Mouse (Mus musculus) naive thymus-derived CD4-positive, alpha-beta T cell, adult 2 months (primary cell): ENCODE measurements at regions not wholly inside any gene's neighbourhood (a gene's known extent, or its start where the extent isn't known, plus 50 kb on each side); places are given as distances from the start of the nearest gene placed in this dataset.

ENCODE experiments used
- DNase-seq: peaks from one replicate; pipeline ENCODE4 v3.0.0-alpha.2; 2011; ENCODE audit warnings: low read depth

- DNase-seq: no peak
These were observed 218.8 kb upstream of the Tbc1d5 start for GRCm38 (mm10) chr17:51397973-51398372.

GRCm38 (mm10) chr17:51393771-51394221, 214.6 kb upstream of the Tbc1d5 start:
- no peak for DNase-seq

DNA sequence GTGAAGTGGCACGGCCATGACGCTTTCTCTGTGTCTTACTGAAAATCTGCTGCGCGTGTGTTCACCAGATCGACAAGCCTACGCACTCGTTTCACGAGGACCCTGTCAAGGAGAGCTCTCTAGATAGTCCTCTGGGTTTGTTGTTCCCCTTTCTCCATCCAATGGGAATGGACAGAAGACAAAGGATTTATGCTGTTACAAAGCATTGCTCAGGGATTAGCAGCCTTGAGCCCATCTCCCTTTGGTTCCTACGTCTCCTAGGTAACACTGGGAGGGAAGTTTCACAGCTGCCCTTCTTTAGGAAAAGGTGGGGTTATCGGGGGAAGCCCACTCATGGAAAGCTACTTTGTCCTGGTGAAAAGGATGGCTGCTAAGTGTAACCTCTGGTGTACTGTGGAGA, 212.7 kb upstream of the Tbc1d5 start:
- DNase-seq: no peak

DNA sequence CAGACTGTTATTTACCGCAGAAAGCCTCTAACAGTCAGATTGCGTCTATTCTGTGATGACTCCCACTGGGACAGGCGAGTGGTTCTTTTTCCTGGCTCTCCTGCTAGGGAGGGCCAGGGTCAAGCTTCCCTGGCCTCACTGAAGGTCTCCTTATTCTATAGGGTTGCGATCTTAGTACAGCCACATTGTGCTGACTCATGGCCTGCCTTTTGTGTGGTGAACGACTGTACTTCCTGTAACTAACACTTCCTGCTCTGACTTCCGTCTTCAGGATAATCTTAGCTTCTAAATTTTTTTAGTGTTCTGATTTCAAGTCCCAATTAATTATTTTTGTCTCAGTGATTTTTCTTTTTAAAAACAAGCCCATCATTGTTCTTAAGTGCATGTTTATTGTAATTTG, 203.4 kb upstream of the Tbc1d5 start:
- DNase-seq: peak; percentile 55

GRCm38 (mm10) chr17:51371937-51372479, 192.9 kb upstream of the Tbc1d5 start:
- no peak for DNase-seq

- no peak for DNase-seq
These were observed 191.8 kb upstream of the Tbc1d5 start for GRCm38 (mm10) chr17:51370990-51371389.

DNA sequence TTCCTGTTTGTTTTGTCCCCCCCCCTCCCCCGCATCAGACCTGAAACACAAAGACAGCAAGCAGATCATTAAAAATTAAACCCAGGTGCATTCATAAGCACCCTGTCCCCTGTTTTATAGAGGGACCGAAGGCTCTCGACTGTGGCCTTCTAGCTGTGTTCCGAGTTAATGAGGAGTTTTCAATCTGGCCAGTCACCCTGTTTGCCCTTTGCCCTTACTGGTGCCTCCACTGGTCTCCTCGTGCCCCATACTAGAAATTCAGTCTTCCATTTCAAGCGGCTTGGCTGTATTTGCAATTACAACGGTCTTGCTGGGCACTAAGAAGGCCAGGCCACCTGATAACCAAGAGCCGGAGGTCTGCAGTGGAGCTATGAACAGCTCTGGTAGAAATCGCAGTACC, 190.9 kb upstream of the Tbc1d5 start:
- DNase-seq: no peak

DNA sequence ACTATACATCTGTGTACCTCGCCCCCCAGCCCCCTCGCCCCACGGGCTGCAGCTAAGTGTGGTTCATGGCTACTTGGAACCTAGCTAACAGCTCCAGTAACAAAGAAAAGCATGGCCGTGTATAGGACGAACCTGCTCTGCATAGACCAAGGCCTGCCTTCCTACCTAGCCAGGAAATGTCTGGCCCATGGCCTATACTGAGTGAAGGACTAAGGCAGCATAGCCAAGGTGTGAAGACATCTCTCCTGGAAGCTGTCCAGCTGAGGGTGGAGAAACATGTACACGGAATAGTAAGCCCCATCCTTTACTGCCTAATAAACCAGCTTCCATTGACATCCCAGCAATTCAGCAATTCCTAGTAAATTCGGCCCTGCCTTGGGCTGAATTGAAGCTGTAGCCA, 183.6 kb upstream of the Tbc1d5 start:
- DNase-seq: no peak

DNA sequence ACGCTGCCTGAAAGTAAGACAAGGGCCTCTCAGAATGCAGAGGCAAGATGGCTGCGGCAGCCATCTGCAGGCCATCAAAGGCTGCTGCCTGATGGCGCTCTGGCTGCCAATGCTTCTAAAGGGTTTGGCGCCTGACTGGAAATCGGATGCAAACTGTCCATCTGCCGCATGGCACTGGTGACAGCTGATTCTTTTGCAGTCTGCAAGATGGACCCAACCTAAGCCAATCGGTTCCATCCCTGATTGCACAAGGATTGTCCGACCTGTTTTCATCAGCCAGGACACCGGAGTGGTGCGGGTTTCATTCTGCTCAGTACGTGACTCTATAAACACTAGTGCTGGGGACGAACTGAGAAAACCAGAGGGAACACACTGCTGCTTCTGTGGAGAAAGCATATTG, 183.1 kb upstream of the Tbc1d5 start:
- no peak for DNase-seq

DNA sequence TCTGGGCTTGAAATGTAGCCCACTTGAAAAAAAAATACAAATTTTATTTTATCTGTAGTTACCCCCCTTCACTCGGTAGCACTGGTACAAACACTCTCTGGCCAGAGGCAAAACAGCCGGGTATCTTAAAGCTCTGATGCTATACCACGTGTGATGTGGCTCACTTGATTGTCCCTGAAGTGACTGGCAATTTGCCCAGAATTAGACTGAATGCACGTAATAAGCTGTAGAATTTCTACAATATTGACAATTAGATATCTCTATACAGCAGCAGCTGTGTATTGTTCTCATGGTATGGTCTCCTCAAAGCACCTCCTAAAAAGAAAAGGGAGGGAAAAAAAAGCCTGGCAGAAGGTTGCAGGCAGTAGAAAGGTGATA, 179.2 kb upstream of the Tbc1d5 start:
- DNase-seq: no peak

GRCm38 (mm10) chr17:51357690-51358361, 178.7 kb upstream of the Tbc1d5 start:
- DNase-seq: no peak

DNA sequence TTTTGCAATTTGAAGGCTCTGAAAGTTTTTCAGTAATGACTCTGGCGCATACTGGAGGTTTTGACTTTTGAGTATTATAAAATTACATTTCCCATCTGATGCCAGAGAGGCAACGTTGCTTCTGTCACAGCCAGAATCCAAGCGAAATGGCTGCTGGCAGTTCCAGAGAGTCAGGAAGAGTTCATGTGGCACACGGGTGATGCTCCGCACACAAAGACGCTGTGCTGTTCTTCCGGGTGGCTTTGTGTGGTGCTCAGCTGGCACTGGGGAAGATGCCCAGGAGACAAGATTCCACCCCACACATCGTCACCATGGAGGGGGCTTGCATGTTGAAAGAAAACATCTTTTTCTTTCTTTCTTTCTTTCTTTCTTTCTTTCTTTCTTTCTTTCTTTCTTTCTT, 177.3 kb upstream of the Tbc1d5 start:
- no peak for DNase-seq

GRCm38 (mm10) chr17:51321868-51322267, 142.7 kb upstream of the Tbc1d5 start:
- DNase-seq: no peak

DNA sequence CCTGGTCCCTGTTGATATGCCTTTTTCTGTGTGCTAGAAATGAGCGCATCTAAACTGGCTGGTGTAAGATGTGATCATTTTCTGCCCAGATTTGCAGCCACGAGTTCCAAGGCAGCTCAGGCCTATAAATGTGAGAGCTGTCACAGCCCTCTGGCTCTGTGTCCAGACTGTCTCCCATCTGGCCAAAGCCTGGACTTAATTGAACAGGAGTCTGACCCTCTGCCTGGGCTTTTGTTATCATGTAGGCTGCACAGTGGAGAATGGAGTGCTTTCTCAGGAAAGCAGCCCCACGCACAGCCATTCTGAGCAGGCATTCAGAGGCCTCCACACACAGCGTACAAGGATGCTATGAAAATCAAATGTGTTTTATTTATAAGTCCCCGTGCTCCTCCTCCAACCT, 141.9 kb upstream of the Tbc1d5 start:
- no peak for DNase-seq

DNA sequence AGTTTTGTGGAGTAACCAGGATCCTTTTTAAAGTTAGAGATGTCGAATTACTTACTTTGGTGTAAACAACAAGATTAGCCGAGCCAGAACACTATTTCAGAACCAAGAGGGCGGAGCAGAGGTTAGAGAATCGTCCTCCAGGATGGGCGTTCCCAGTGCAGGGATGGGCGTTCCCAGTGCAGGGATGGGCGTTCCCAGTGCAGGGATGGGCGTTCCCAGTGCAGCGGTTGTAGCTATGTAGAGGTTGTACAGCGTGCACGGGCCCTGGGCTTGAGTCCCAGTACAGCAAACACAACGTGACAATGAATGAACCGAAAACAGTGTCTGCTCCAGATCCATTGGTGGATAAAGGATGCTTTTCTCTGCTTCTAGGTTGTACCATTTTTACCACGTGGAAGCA, 125.8 kb upstream of the Tbc1d5 start:
- DNase-seq: no peak

GRCm38 (mm10) chr17:51290741-51291140, 111.6 kb upstream of the Tbc1d5 start:
- no peak for DNase-seq

DNA sequence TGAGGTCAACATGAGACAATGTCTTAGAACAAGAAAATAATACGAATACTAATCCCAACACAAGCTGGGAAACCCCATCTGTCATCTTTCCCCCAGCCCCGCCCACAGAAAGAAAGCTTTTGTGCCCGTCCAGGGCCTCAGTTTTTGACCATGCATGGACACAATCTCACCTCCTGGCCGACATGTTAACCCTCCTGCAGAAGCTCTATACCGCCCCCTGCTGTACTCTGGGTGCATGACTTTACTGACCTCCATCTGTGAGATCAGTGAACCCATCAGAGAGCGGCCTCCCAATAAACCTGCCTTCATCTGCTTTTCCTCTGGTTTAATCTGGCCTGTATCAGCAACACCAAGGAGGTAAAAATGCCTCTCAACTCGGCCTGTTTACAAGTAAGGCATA, 109.6 kb upstream of the Tbc1d5 start:
- DNase-seq: peak; percentile 75

GRCm38 (mm10) chr17:51287878-51288277, 108.7 kb upstream of the Tbc1d5 start:
- DNase-seq: no peak

DNA sequence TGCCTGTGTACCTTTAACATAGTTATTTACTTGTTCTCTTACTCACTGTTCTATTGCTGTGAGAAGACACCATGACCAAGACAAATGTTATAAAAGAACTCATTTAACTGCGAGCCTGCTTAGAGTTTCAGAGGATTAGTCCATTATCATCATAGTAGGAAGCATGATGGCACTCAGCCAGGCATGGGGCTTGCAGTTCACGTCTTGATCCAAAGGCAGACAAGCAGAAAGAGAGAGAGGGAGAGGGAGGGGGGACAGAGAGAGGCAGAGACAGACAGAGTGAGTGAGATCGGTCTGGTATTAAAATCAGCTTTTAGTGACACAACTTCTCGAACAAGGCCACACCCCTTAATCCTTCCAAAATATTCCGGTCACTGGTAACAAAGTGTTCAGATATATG, 106.2 kb upstream of the Tbc1d5 start:
- no peak for DNase-seq

DNA sequence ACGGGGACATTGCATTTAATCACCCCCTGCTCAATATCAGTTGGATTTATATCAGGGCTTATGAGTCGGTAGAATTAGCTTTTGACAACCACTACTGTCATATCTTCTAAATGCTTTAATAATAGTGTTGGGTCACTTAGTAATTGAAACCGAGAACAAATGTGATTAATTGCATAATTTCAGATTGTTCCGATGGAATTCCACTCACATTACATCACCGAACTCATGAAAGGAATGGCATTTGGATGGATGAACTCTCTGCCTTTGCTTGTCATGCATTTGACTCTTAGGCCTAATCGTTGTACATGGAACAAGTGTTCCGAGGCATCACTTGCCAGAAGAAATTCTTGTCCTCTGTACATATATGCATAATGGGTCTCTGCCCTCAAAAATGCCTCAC, 99.6 kb upstream of the Tbc1d5 start:
- DNase-seq: no peak

GRCm38 (mm10) chr17:51278094-51278493, 98.9 kb upstream of the Tbc1d5 start:
- DNase-seq: no peak

DNA sequence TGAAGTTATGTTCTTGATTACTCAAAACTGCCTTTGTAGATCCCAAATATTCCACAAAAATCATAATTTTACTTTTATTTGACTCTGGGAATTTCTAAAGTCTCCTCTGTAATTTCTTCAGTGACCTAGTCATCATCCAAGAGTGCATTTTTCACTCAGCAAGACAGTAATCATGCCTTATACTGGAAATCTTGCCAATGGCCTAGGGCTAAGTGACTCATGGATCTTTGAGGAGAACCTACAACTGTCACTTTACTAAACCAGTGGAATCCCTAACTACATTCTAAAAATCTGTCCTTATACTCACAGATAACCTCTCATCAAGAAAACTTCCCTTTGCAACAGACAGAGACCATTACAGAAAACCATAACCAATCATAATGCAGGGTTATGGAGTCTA, 98.0 kb upstream of the Tbc1d5 start:
- DNase-seq: no peak

GRCm38 (mm10) chr17:51272025-51272424, 92.9 kb upstream of the Tbc1d5 start:
- DNase-seq: no peak

- DNase-seq: no peak
These were observed 83.8 kb upstream of the Tbc1d5 start for GRCm38 (mm10) chr17:51262946-51263345.
